Mouse (Mus musculus) hindbrain, embryonic 16.5 days (tissue): ENCODE measurements at regions not wholly inside any gene's neighbourhood (a gene's known extent, or its start where the extent isn't known, plus 50 kb on each side); places are given as distances from the start of the nearest gene placed in this dataset.
"Not testable (repeated sequence)": the region's sequence is repeated elsewhere in the genome, so short reads cannot be mapped to it uniquely, and the experiment has no call there.

Experiments used
- ATAC-seq: fragments of 200-750 bp; cut with Nextera tagmentation; 2 replicates; pipeline ENCODE4 v1.8.0; 2017; ENCODE audit warnings: moderate TSS enrichment, moderate library complexity
- H3K27ac ChIP-seq: fragments of 300-500 bp; sonication (generic); 2 replicates; pipeline ENCODE4 v1.5.1; 2014; ENCODE audit warnings: low read depth, mild to moderate bottlenecking, control low read depth, low read length, moderate library complexity
- H3K27me3 ChIP-seq: fragments of 300-500 bp; sonication (generic); replicated peaks from 2 replicates; pipeline ENCODE4 v1.6.1; 2014; ENCODE audit warnings: low read length; ENCODE audit not compliant: control insufficient read depth, insufficient read depth
- H3K36me3 ChIP-seq: fragments of 300-500 bp; sonication (generic); 2 replicates; pipeline ENCODE4 v1.6.1; 2014; ENCODE audit warnings: mild to moderate bottlenecking, low read length, moderate library complexity, mixed read lengths; ENCODE audit not compliant: control insufficient read depth, insufficient read depth
- H3K4me1 ChIP-seq: fragments of 300-500 bp; sonication (generic); 2 replicates; pipeline ENCODE4 v1.6.1; 2014; ENCODE audit warnings: low read depth, low read length; ENCODE audit not compliant: control insufficient read depth, insufficient read depth
- H3K4me2 ChIP-seq: fragments of 300-500 bp; sonication (generic); 2 replicates; pipeline ENCODE4 v1.6.1; 2014; ENCODE audit warnings: mild to moderate bottlenecking, low read length, control low read depth, moderate library complexity
- H3K4me3 ChIP-seq: fragments of 300-500 bp; sonication (generic); 2 replicates; pipeline ENCODE4 v1.5.1; 2014; ENCODE audit warnings: mild to moderate bottlenecking, low read length, control low read depth, moderate library complexity
- H3K9ac ChIP-seq: fragments of 300-500 bp; sonication (generic); 2 replicates; pipeline ENCODE4 v1.6.1; 2014; ENCODE audit warnings: low read depth, mild to moderate bottlenecking, control low read depth, low read length, moderate library complexity
- H3K9me3 ChIP-seq: fragments of 300-500 bp; sonication (generic); 2 replicates; pipeline ENCODE4 v1.6.1; 2014; ENCODE audit warnings: mild to moderate bottlenecking, low read length, moderate library complexity; ENCODE audit not compliant: control insufficient read depth
- WGBS: fragments of 180-500 bp; shearing (Covaris S2); extraction: QIAGEN DNeasy Blood & Tissue Kit; methylation state at CpG from one replicate; pipeline ENCODE4 v1.1.7; 2014; 5-methylcytosine and 5-hydroxymethylcytosine counted together

DNA sequence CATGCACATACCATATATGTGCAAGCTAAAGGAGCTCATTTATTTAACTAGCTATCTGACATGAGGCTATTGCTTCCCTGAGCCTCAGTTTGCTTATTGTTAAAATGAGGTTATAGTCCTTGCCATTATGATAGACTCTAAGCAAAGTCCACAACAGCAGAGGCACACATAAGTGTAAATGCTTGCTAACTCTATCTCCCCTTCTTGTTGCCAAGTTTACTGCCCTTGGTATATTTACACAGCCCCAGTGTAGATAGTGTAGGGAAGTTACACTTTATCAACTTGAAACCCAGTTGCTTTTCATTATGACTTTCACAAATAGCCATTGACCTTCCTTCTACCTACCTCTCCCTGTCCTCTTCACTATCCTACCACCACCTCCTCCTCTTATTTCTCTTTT, 782.6 kb upstream of the Agtr1b start:
- no peak overlapping the region for H3K27ac ChIP-seq
- no peak overlapping the region for H3K4me2 ChIP-seq
- H3K4me1 ChIP-seq: no peaks in the 10 kb centered on the region
- no peaks in the 10 kb centered on the region for H3K9me3 ChIP-seq
- no peak overlapping the region for H3K9ac ChIP-seq
- H3K27me3 ChIP-seq: no peaks in the 10 kb centered on the region
- no peak for ATAC-seq
- no peaks in the 10 kb centered on the region for H3K36me3 ChIP-seq
- no peak overlapping the region for H3K4me3 ChIP-seq

DNA sequence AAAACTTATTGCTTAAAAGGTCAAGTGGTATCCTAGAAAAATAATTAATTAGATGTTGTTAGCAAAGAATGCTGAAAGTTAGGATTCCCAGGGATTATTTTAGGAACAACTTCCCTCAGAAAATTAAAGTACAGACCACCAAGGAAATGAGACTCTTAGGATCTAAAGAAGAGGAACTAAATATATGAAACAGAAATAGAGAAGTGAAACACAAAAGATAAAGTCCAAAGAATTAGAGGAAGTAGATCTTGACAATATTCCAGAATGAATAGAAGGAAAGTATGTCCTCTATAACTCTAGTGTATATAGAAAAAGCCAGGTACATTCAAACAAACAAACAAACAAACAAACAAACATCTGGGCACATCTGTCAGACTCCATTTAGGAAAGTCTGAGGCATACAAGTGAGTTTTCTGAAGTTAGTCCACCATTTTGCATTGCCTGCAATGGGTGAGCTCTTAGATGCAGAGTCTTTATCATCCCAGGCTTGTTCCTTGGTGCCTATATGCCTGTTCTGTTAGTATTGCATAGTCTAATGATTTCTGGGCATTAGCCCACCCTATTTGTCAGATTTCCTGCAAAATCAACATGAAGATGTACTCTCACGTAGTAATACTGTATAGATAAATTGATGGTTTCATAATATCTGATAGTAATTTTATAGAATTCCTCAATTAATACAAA, 762.0 kb upstream of the Agtr1b start:
- Histone ChIP-seq H3K4me2 (no peak overlapping the region), H3K4me1 (no peaks in the 10 kb centered on the region), H3K36me3 (no peaks in the 10 kb centered on the region), H3K27me3 (no peaks in the 10 kb centered on the region), H3K9ac (no peak overlapping the region), H3K4me3 (no peak overlapping the region), H3K9me3 (no peaks in the 10 kb centered on the region), H3K27ac (no peak overlapping the region)
- 91% methylated on average over 1 of the region's 1 CpGs for WGBS
- no peak for ATAC-seq

GRCm38 (mm10) chr3:21126191-21126590, 759.2 kb upstream of the Agtr1b start:
- ATAC-seq: no peak
- Histone ChIP-seq H3K27ac (no peak overlapping the region), H3K4me3 (no peak overlapping the region), H3K4me2 (no peak overlapping the region), H3K4me1 (no peaks in the 10 kb centered on the region), H3K9me3 (no peaks in the 10 kb centered on the region), H3K27me3 (no peaks in the 10 kb centered on the region), H3K9ac (no peak overlapping the region), H3K36me3 (no peaks in the 10 kb centered on the region)

- Histone ChIP-seq H3K27ac (no peak overlapping the region), H3K4me1 (no peaks in the 10 kb centered on the region), H3K9ac (no peak overlapping the region), H3K27me3 (no peaks in the 10 kb centered on the region), H3K4me3 (no peak overlapping the region), H3K4me2 (no peak overlapping the region), H3K9me3 (no peaks in the 10 kb centered on the region), H3K36me3 (no peaks in the 10 kb centered on the region)
- 66% methylated on average over 1 of the region's 1 CpGs for WGBS
- no peak for ATAC-seq
Observed at GRCm38 (mm10) chr3:21118164-21118902, 751.4 kb upstream of the Agtr1b start.

DNA sequence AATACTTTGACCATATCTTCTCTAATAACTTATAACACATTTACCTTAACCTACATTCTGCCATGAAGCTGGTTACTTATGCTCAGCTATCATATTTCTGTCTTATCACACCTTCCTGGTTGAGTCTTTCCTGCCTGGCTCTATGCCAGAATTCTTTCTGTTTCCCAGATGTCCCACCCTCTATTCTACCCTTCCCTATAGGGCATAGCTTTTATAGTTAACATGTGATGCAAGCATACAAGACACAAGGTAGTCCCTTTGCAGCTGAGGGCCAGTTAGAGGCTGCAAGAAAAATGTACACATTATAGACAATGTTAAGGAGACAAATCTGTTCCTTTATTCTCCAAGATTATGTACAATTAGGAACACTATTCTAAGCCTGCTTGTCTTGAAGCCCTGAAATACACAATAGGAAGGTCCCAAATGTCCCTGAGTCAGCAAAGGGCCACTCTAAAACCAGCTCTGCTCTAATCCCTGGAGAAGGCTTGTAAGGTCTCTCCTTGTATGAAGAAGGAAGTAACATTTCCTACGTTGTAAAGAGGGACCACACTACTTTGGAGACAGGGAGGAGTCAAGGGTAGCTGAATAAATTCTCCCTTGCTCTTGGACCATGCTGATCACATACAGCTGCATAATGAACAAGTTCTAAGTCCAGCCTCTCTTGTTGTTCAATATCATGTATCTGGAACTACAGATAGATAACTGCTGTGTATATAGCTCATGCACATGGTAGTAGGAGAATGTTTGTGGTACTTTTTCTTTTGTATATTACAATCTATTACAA, 745.0 kb upstream of the Agtr1b start:
- ATAC-seq: no peak
- no peaks in the 10 kb centered on the region for H3K4me1 ChIP-seq
- no peak overlapping the region for H3K4me2 ChIP-seq
- H3K27ac ChIP-seq: no peak overlapping the region
- H3K36me3 ChIP-seq: no peaks in the 10 kb centered on the region
- 65% methylated on average over 1 of the region's 1 CpGs for WGBS
- no peak overlapping the region for H3K9ac ChIP-seq
- H3K27me3 ChIP-seq: no peaks in the 10 kb centered on the region
- H3K4me3 ChIP-seq: no peak overlapping the region
- no peaks in the 10 kb centered on the region for H3K9me3 ChIP-seq

DNA sequence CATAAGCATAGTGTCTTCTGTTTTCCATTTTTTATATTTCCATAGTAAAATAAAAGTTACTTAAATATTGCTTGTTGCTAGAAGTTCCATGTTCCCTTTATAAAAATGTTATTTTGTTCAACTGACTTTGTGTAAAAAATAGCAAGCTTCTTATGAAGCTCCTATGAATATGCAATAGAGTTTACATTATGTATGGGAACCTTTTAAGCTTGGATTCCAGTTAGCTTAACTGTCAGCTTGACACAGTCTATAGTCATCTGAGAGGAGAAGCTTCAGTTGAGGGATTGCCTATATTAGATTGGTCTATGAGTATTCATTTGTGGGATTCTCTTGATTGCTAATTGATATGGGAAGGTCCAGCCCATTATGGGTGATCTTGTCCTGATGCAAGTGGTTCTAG, 723.2 kb upstream of the Agtr1b start:
- Histone ChIP-seq H3K4me1 (no peaks in the 10 kb centered on the region), H3K4me2 (no peak overlapping the region), H3K27ac (no peak overlapping the region), H3K36me3 (no peaks in the 10 kb centered on the region), H3K9ac (no peak overlapping the region), H3K9me3 (no peaks in the 10 kb centered on the region), H3K4me3 (no peak overlapping the region), H3K27me3 (no peaks in the 10 kb centered on the region)
- no peak for ATAC-seq

- no peaks in the 10 kb centered on the region for H3K9me3 ChIP-seq
- no peaks in the 10 kb centered on the region for H3K36me3 ChIP-seq
- no peak overlapping the region for H3K4me2 ChIP-seq
- H3K27ac ChIP-seq: no peak overlapping the region
- H3K9ac ChIP-seq: no peak overlapping the region
- no peak overlapping the region for H3K4me3 ChIP-seq
- no peaks in the 10 kb centered on the region for H3K4me1 ChIP-seq
- WGBS: 72% methylated on average over 1 of the region's 1 CpGs
- ATAC-seq: no peak
- no peaks in the 10 kb centered on the region for H3K27me3 ChIP-seq
Observed at GRCm38 (mm10) chr3:21086426-21086825, 719.4 kb upstream of the Agtr1b start.

DNA sequence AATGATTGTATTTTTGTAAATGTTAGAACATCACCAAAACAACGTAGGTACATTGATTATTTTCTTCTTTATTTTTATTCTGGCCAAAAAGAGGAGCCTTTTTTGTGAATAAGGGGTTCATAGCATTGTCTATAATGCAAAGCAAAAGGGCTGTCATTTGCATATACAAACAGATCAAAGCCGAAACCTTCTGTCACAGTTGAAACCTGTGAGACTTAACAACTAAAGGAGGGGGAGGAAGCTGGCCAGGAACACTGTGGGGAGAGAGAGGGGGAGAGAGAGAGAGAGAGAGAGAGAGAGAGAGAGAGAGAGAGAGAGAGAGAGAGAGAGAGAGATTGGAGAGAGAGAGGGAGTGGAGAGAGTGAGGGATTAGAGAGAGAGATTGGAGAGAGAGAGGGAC, 710.6 kb upstream of the Agtr1b start:
- 69% methylated on average over 2 of the region's 2 CpGs for WGBS
- no peak overlapping the region for H3K4me3 ChIP-seq
- H3K4me1 ChIP-seq: no peaks in the 10 kb centered on the region
- no peaks in the 10 kb centered on the region for H3K36me3 ChIP-seq
- H3K27ac ChIP-seq: no peak overlapping the region
- ATAC-seq: no peak
- no peaks in the 10 kb centered on the region for H3K9me3 ChIP-seq
- no peaks in the 10 kb centered on the region for H3K27me3 ChIP-seq
- H3K4me2 ChIP-seq: no peak overlapping the region
- H3K9ac ChIP-seq: no peak overlapping the region

DNA sequence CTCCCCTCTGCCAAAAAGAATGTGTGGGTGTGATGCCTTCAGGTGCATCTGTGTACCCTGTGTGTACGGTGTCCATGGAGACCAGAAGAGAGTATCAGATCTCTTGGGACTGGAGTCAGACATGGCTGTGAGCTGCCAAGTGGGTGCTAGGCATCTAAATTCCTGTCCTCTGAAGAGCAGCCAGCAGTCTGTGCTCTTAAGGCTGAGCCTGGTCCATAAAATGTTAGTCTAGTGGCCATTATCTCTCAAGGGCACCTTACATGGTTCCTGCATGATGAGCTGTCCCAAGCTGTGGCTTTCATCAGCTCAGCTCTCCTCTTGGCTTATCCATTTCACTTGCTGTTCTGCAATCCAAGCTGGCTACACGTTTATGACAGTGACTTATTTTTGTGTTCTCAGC, 686.4 kb upstream of the Agtr1b start:
- H3K27me3 ChIP-seq, H3K27ac ChIP-seq, H3K9me3 ChIP-seq, H3K36me3 ChIP-seq, H3K4me2 ChIP-seq, H3K9ac ChIP-seq, H3K4me3 ChIP-seq, H3K4me1 ChIP-seq, ATAC-seq: not testable (repeated sequence)
- 80% methylated on average over 1 of the region's 2 CpGs for WGBS
